Mouse (Mus musculus) thymus, adult 2 months (tissue): ENCODE results near the gene Strada. TPM values are rescaled to one million over a fixed set of nuclear protein-coding genes. Genes with fewer than 3 reads are reported as not detected.

Source experiments
- DNase-seq: peaks from one replicate; pipeline ENCODE4 v3.0.0; 2021
- H3K27ac ChIP-seq: fragments of 200-500 bp; 2 replicates; pipeline ENCODE4 v1.5.1; 2012; ENCODE audit warnings: low read length, control low read depth; ENCODE audit not compliant: control insufficient read depth, insufficient read depth
- H3K27me3 ChIP-seq: fragments of 200-500 bp; 2 replicates; pipeline ENCODE4 v1.6.1; 2012; ENCODE audit warnings: mild to moderate bottlenecking, low read length, moderate library complexity, mixed read lengths; ENCODE audit not compliant: control insufficient read depth, insufficient read depth
- H3K36me3 ChIP-seq: fragments of 200-500 bp; 2 replicates; pipeline ENCODE4 v1.6.1; 2012; ENCODE audit warnings: mild to moderate bottlenecking, low read length, moderate library complexity; ENCODE audit not compliant: control insufficient read depth, insufficient read depth
- H3K4me1 ChIP-seq: fragments of 200-500 bp; replicated peaks from 2 replicates; pipeline ENCODE4 v1.6.1; 2012; ENCODE audit warnings: low read length; ENCODE audit not compliant: control insufficient read depth, insufficient read depth
- H3K4me3 ChIP-seq: fragments of 200-500 bp; 2 replicates; pipeline ENCODE4 v1.5.1; 2012; ENCODE audit warnings: mild to moderate bottlenecking, low read length, control low read depth, moderate library complexity; ENCODE audit not compliant: control insufficient read depth, insufficient read depth
- CTCF ChIP-seq: fragments of 200-500 bp; IDR thresholded peaks from 2 replicates; pipeline ENCODE4 v1.5.1; 2012; ENCODE audit warnings: mild to moderate bottlenecking, control low read depth, low read length, moderate library complexity, borderline replicate concordance; ENCODE audit not compliant: control insufficient read depth, poor library complexity, insufficient read depth; ENCODE audit errors: extremely low read depth
- POLR2A ChIP-seq: fragments of 200-500 bp; IDR thresholded peaks from 2 replicates; pipeline ENCODE4 v1.6.1; 2012; ENCODE audit warnings: mild to moderate bottlenecking, low read length, control low read depth, moderate library complexity; ENCODE audit not compliant: control insufficient read depth, poor library complexity, insufficient read depth; ENCODE audit errors: extremely low read depth
- WGBS: fragments of 180-500 bp; shearing (Covaris S2); methylation state at CpG from one replicate; pipeline ENCODE4 v1.1.7; 2018; 5-methylcytosine and 5-hydroxymethylcytosine counted together
- polyA plus RNA-seq: library from polyadenylated mRNA; depleted of rRNA; stranded (reverse); fragments of >200 nt; gene quantifications from 2 replicates; pipeline ENCODE4 v1.2.3, GENCODE M21; 2012

The Strada gene
- polyA plus RNA-seq, 1 experiment: 40.3 TPM

DNA sequence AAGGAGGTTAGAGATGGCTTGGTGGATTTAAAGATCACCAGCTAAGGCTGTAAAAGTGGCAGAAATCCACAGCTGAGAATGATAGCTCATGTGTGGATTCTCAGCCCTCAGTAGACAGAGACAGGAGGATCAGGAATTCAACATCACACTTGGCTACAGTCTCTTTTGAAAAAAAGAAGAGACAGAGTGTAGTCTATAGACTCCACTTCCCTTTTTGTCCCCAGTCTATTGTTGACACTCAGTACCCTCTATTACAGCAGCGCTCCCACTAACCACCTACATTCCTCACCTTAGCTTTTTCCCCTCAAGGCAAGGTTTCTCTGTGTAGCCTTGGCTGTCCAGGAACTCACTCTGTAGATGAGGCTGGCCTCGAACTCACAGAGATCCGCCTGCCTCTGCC lies 10.3 kb downstream of the Strada start:
- 81% methylated on average over 3 of the region's 3 CpGs for WGBS
- H3K4me1 ChIP-seq: peaks cover 3% of the 10 kb centered on the region
- no peak for TF ChIP-seq CTCF
- H3K4me3 ChIP-seq: no peak overlapping the region
- DNase-seq: no peak
- H3K36me3 ChIP-seq: no peaks in the 10 kb centered on the region; the same call in 1 of the 2 replicates
- no peak overlapping the region for H3K27ac ChIP-seq
- no peaks in the 10 kb centered on the region for H3K27me3 ChIP-seq

DNA sequence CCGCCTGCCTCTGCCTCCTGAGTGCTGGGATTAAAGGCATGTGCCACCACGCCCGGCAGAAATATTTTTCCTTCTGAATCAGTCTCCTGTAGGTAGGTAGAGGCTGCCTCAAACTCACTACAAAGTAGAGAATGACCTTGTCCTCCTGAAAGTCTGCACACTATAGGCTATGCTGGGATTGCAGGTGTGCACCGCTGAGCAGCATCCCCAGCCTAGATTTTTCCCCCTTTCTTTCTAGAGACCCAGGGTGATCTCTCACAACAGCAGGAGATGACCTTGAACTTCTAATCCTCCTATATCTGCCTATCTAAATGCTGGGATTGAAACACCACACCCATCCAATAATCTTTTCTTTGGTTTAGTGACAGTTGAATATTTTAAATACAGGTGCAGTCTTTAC lies 14.6 kb downstream of the Strada start:
- TF ChIP-seq CTCF: no peak
- no peak for TF ChIP-seq POLR2A
- peaks cover 4% of the 10 kb centered on the region; the same call in 1 of the 2 replicates for H3K36me3 ChIP-seq
- WGBS: 96% methylated on average over 4 of the region's 4 CpGs
- no peak overlapping the region for H3K27ac ChIP-seq
- H3K4me3 ChIP-seq: no peak overlapping the region
- no peaks in the 10 kb centered on the region for H3K4me1 ChIP-seq
- no peak for DNase-seq
- H3K27me3 ChIP-seq: no peaks in the 10 kb centered on the region

DNA sequence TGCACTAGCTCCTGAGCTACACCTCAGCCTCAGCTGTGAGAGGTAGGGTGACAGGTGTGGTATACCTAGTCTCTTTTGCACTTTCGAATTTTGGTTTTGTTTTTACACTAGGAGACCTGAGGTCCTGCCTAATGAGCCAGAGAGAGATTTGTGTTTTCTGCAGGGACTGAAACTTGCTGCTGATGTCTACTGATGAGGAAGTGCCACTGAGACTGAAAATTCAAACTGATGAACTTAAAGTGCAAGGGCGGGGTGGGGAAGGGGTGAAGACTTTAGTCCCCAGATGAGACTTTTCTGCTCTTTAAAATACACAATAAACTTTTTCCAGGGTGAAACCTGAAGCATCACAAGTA lies 21.5 kb downstream of the Strada start:
- DNase-seq: no peak
- Histone ChIP-seq H3K27ac (no peak overlapping the region), H3K4me3 (no peak overlapping the region), H3K27me3 (no peaks in the 10 kb centered on the region), H3K4me1 (no peaks in the 10 kb centered on the region), H3K36me3 (no peaks in the 10 kb centered on the region)
- 91% methylated on average over 2 of the region's 2 CpGs for WGBS
- TF ChIP-seq POLR2A (no peak), CTCF (no peak)

DNA sequence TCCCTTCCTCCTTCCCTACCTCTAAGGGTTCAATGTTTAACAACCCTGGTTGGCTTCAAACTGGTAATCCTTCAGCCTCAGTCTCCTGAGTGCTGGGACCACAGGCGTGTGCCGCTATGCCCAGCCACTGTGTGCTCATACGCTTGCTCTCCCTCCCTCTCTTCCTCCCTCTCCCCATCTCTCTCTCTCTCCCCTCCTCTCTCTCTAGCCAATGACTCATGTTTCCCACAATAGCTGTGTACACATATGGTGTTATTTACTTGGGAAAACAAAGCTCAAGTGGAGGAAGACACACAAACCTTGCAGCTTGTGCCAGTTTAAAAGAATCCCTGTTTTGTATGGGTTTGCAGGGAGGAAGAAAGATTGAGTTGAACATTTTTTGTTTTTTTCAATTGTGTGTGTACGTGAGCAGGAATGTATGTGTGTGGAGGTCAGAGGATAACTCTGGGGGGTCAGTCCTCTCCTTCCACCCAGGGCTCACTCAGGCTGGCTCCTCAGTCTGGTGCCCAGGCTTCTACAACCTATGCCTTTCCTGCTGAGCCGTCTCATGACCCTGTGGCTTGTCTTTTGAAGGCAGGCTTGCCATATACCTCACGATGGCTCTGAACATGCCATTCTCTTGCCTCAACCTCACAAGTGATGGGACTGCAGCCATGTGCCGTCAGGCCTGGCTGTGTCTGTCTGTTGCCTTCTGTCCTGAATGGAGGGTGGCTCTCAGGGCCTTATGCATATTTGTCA lies 22.1 kb downstream of the Strada start:
- no peaks in the 10 kb centered on the region for H3K36me3 ChIP-seq
- 88% methylated on average over 7 of the region's 7 CpGs for WGBS
- no peak overlapping the region for H3K4me3 ChIP-seq
- H3K4me1 ChIP-seq: no peaks in the 10 kb centered on the region
- no peaks in the 10 kb centered on the region for H3K27me3 ChIP-seq
- DNase-seq: no peak
- TF ChIP-seq CTCF (no peak), POLR2A (no peak)
- H3K27ac ChIP-seq: no peak overlapping the region

DNA sequence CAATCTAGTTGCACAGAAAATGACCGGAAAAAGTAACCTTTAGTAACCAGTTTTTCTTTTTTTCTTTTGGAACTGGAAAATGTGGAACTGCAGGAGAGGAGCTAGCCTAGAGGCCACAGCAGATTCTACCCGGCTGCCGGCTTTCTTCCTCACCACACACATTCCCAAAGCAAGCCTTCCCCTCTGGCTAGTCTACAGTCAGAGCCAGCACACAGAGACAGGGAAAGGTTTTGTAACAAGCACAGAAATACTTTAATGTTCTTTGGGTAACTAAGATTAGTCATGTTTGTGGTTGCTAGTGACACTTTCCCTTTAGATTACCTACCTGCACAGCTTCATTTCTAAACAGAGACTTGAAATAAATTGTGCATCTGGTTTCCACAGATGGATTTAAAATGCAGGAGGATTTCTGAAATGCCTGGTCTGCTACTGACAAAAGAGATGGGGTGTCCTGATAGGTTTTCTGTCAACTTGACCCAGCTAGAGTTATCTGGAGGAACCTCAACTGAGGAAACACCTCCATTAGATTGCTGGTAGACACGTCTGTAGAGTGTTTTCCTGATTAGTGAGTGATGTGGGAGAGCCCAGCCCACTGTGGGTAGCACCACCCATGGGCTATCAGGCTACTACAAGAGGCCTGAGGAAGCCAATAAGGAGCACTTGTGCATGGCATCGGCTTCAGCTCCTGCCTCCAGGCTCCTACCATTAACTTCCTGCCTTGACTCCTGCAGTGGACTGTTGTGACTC lies 23.8 kb downstream of the Strada start:
- Histone ChIP-seq H3K4me3 (no peak overlapping the region), H3K27ac (no peak overlapping the region), H3K4me1 (no peaks in the 10 kb centered on the region), H3K36me3 (no peaks in the 10 kb centered on the region), H3K27me3 (no peaks in the 10 kb centered on the region)
- DNase-seq: no peak
- TF ChIP-seq CTCF: no peak
- no peak for TF ChIP-seq POLR2A
- 80% methylated on average over 5 of the region's 5 CpGs for WGBS

DNA sequence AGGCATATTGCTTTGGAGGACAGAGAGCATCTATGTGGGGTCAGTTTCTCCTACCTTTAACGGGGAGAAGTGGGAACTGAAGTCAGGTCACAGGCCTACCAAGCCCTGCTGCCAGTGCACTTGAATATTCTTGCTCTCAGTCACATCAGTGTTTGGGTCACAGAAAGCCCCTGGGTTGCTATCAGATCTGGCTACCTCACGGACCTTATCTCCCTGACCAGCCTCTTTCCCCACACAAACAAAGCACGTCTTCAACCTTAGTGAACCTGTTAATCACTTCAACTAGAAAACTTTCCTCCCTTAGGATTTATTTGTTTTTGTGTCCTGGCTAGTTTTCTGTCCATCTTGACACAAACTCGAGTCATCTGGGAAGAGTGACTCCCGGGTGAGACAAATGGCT lies 25.6 kb downstream of the Strada start:
- TF ChIP-seq CTCF (no peak), POLR2A (no peak)
- H3K36me3 ChIP-seq: no peaks in the 10 kb centered on the region
- no peak overlapping the region for H3K27ac ChIP-seq
- no peak overlapping the region for H3K4me3 ChIP-seq
- WGBS: 95% methylated on average over 5 of the region's 5 CpGs
- H3K27me3 ChIP-seq: no peaks in the 10 kb centered on the region
- no peaks in the 10 kb centered on the region for H3K4me1 ChIP-seq
- no peak for DNase-seq

DNA sequence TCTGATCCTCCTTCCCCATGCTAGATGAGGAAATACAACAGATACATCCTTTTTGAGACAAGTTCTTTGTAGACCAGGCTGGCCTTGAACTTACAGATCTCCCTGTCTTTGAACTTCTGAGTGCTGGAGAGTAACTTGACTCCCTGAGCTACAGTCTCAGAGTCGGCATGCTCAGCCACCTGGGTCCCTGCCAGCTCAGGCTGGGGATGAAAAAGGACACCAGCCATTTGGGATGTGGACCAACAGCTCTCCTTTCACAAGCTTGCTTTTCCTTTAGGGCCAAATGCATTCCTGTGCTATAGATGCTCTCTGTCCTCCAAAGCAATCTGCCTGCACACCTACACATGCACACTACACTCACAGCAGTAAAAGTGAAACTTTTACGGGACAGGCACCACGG lies 26.9 kb downstream of the Strada start:
- no peak overlapping the region for H3K27ac ChIP-seq
- no peak for TF ChIP-seq POLR2A
- TF ChIP-seq CTCF: no peak
- H3K4me1 ChIP-seq: peaks cover 3% of the 10 kb centered on the region
- no peak for DNase-seq
- no peak overlapping the region for H3K4me3 ChIP-seq
- H3K36me3 ChIP-seq: no peaks in the 10 kb centered on the region
- WGBS: 85% methylated on average over 3 of the region's 3 CpGs
- no peaks in the 10 kb centered on the region for H3K27me3 ChIP-seq
